Mouse (Mus musculus): ENCODE measurements around the gene Bmp10. TPM values are rescaled to one million over a fixed set of nuclear protein-coding genes. Genes with fewer than 3 reads are reported as not detected.

Gene Bmp10
- polyA plus RNA-seq (2012; rRNA removed) (0.60 and 0.65 TPM in 2 replicates), polyA plus RNA-seq (2014; fragmentation: Nextera tagmentation; extraction: Ambion mirVana) (0.15 and 0.18 TPM in 2 replicates)

- ATAC-seq (ENCODE audit: insufficient read depth) (no peak), DNase-seq (ENCODE audit: low read depth in 3 of 3, low spot score in 3 of 3) (no peak)
- Histone ChIP-seq H3K27me3 (ENCODE audit: control insufficient read depth, insufficient read depth, low read length) (no peaks in the 10 kb centered on the region), H3K36me3 (replicated peaks; ENCODE audit: control insufficient read depth, insufficient read depth, low read depth) (no peaks in the 10 kb centered on the region), H3K4me3 (ENCODE audit: insufficient read depth in 1 of 2, low read depth in 2 of 2, low read length in 2 of 2) (peak within 1 kb of the TSS in 1 of 2 experiments; percentile 34; a peak in 2 of 4 replicates), H3K4me2 (ENCODE audit: low read depth) (no peak within 1 kb of the TSS), H3K9me3 (ENCODE audit: control insufficient read depth, low read length) (no peaks in the 10 kb centered on the region), H3K4me1 (replicated peaks; ENCODE audit: control insufficient read depth in 2 of 2, insufficient read depth in 2 of 2, low read length in 1 of 2) (peaks cover 0 to 3% of the 10 kb centered on the region in 2 experiments; a peak in 1 of 4 replicates), H3K27ac (no peak within 1 kb of the TSS), H3K9ac (replicated peaks) (no peak within 1 kb of the TSS)
- TF ChIP-seq CTCF (IDR thresholded peaks at IDR 0.05; ENCODE audit: low read depth) (no peak), EP300 (IDR thresholded peaks at IDR 0.05; ENCODE audit: low read depth) (no peak)
- 55% methylated on average over 7 of the region's 7 CpGs for whole genome bisulfite sequencing (ENCODE audit: insufficient replicate concordance)
These were observed at the start of gene Bmp10 for GRCm38 (mm10) chr6:87428487-87429044. Gene Bmp10, plus strand, starts transcription at chr6:87428994.

- DNase-seq (ENCODE audit: low read depth in 3 of 3, low spot score in 3 of 3) = no peak
- no peak overlapping the region for H3K27ac ChIP-seq
- peak overlapping the region; percentile 13; the same call in 1 of the 2 replicates for H3K4me2 ChIP-seq (ENCODE audit: low read depth)
- H3K9ac ChIP-seq (replicated peaks) = no peak overlapping the region
- H3K4me3 ChIP-seq (ENCODE audit: insufficient read depth in 1 of 2, low read depth in 2 of 2, low read length in 2 of 2) = no peak overlapping the region
- no peak for ATAC-seq (ENCODE audit: insufficient read depth)
- H3K27me3 ChIP-seq (ENCODE audit: control insufficient read depth, insufficient read depth, low read length) = no peaks in the 10 kb centered on the region
- H3K36me3 ChIP-seq (replicated peaks; ENCODE audit: control insufficient read depth, insufficient read depth, low read depth) = no peaks in the 10 kb centered on the region
- H3K4me1 ChIP-seq (replicated peaks; ENCODE audit: control insufficient read depth in 2 of 2, insufficient read depth in 2 of 2, low read length in 1 of 2) = peaks cover 0 to 8% of the 10 kb centered on the region in 2 experiments; a peak in 2 of 4 replicates
- WGBS (ENCODE audit: insufficient replicate concordance) = 11% methylated on average over 24 of the region's 24 CpGs
- TF ChIP-seq EP300 (IDR thresholded peaks at IDR 0.05; ENCODE audit: low read depth) (no peak), CTCF (IDR thresholded peaks at IDR 0.05; ENCODE audit: low read depth) (no peak)
- no peaks in the 10 kb centered on the region for H3K9me3 ChIP-seq (ENCODE audit: control insufficient read depth, low read length)
These were observed 44.7 kb upstream of the Bmp10 start for GRCm38 (mm10) chr6:87383926-87384691.

GRCm38 (mm10) chr6:87384761-87385160, 44.0 kb upstream of the Bmp10 start:
- H3K4me3 ChIP-seq (ENCODE audit: insufficient read depth in 1 of 2, low read depth in 2 of 2, low read length in 2 of 2) = no peak overlapping the region
- peaks cover 0 to 13% of the 10 kb centered on the region in 2 experiments; a peak in 2 of 4 replicates for H3K4me1 ChIP-seq (replicated peaks; ENCODE audit: control insufficient read depth in 2 of 2, insufficient read depth in 2 of 2, low read length in 1 of 2)
- DNase-seq (ENCODE audit: low read depth in 3 of 3, low spot score in 3 of 3) (no peak), ATAC-seq (ENCODE audit: insufficient read depth) (no peak)
- no peak overlapping the region for H3K27ac ChIP-seq
- no peak overlapping the region for H3K9ac ChIP-seq (replicated peaks)
- H3K36me3 ChIP-seq (replicated peaks; ENCODE audit: control insufficient read depth, insufficient read depth, low read depth) = no peaks in the 10 kb centered on the region
- no peak overlapping the region for H3K4me2 ChIP-seq (ENCODE audit: low read depth)
- 42% methylated on average over 6 of the region's 6 CpGs for WGBS (ENCODE audit: insufficient replicate concordance)
- no peaks in the 10 kb centered on the region for H3K27me3 ChIP-seq (ENCODE audit: control insufficient read depth, insufficient read depth, low read length)
- TF ChIP-seq EP300 (IDR thresholded peaks at IDR 0.05; ENCODE audit: low read depth) = no peak
- no peak for TF ChIP-seq CTCF (IDR thresholded peaks at IDR 0.05; ENCODE audit: low read depth)
- no peaks in the 10 kb centered on the region for H3K9me3 ChIP-seq (ENCODE audit: control insufficient read depth, low read length)

- Histone ChIP-seq H3K4me2 (ENCODE audit: low read depth) (no peak overlapping the region), H3K4me1 (replicated peaks; ENCODE audit: control insufficient read depth in 2 of 2, insufficient read depth in 2 of 2, low read length in 1 of 2) (peaks cover 0 to 15% of the 10 kb centered on the region in 2 experiments; a peak in 2 of 4 replicates), H3K36me3 (replicated peaks; ENCODE audit: control insufficient read depth, insufficient read depth, low read depth) (no peaks in the 10 kb centered on the region), H3K27me3 (ENCODE audit: control insufficient read depth, insufficient read depth, low read length) (no peaks in the 10 kb centered on the region), H3K4me3 (ENCODE audit: insufficient read depth in 1 of 2, low read depth in 2 of 2, low read length in 2 of 2) (no peak overlapping the region), H3K9me3 (ENCODE audit: control insufficient read depth, low read length) (no peaks in the 10 kb centered on the region), H3K9ac (replicated peaks) (no peak overlapping the region), H3K27ac (no peak overlapping the region)
- TF ChIP-seq EP300 (IDR thresholded peaks at IDR 0.05; ENCODE audit: low read depth) = no peak
- TF ChIP-seq CTCF (IDR thresholded peaks at IDR 0.05; ENCODE audit: low read depth) = peak; percentile 81
- ATAC-seq (ENCODE audit: insufficient read depth) (no peak), DNase-seq (ENCODE audit: low read depth in 3 of 3, low spot score in 3 of 3) (peak in 2 of 3 experiments; percentile 22 to 45)
- WGBS (ENCODE audit: insufficient replicate concordance) = 6% methylated on average over 7 of the region's 7 CpGs
These were observed 42.6 kb upstream of the Bmp10 start for GRCm38 (mm10) chr6:87386203-87386602.

- no peaks in the 10 kb centered on the region for H3K27me3 ChIP-seq (ENCODE audit: control insufficient read depth, insufficient read depth, low read length)
- ATAC-seq (ENCODE audit: insufficient read depth) (no peak), DNase-seq (ENCODE audit: low read depth in 3 of 3, low spot score in 3 of 3) (no peak)
- TF ChIP-seq CTCF (IDR thresholded peaks at IDR 0.05; ENCODE audit: low read depth) (no peak), EP300 (IDR thresholded peaks at IDR 0.05; ENCODE audit: low read depth) (no peak)
- no peaks in the 10 kb centered on the region for H3K9me3 ChIP-seq (ENCODE audit: control insufficient read depth, low read length)
- no peak overlapping the region for H3K9ac ChIP-seq (replicated peaks)
- WGBS (ENCODE audit: insufficient replicate concordance) = 71% methylated on average over 10 of the region's 10 CpGs
- H3K36me3 ChIP-seq (replicated peaks; ENCODE audit: control insufficient read depth, insufficient read depth, low read depth) = no peaks in the 10 kb centered on the region
- H3K4me1 ChIP-seq (replicated peaks; ENCODE audit: control insufficient read depth in 2 of 2, insufficient read depth in 2 of 2, low read length in 1 of 2) = peaks cover 0 to 15% of the 10 kb centered on the region in 2 experiments; a peak in 2 of 4 replicates
- H3K27ac ChIP-seq = no peak overlapping the region
- H3K4me3 ChIP-seq (ENCODE audit: insufficient read depth in 1 of 2, low read depth in 2 of 2, low read length in 2 of 2) = no peak overlapping the region
- H3K4me2 ChIP-seq (ENCODE audit: low read depth) = no peak overlapping the region
These were observed 42.1 kb upstream of the Bmp10 start for GRCm38 (mm10) chr6:87386681-87387080.

All from liver, embryonic 14.5 days (tissue).